Mouse (Mus musculus): ENCODE data around the gene Gimap9.
"Not testable (repeated sequence)": the region's sequence is repeated elsewhere in the genome, so short reads cannot be mapped to it uniquely, and the experiment has no call there.

The Gimap9 gene

DNA sequence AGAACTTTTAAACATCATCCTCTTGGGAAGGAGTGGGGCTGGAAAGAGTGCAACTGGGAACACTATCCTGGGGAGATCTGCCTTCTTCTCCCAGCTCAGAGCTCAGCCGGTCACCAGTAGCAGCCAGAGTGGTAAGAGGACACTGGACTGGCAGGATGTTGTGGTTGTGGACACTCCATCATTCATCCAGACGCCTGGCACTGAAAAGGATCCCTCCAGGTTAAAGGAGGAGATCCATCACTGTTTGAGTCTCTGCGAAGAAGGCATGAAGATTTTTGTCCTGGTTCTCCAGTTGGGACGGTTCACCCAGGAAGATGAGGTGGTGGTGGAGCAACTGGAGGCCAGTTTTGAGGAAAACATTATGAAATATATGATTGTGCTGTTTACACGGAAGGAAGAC lies 17.2 kb upstream of the Gimap9 start:
- CTCF ChIA-PET, result interaction anchor here (0.7 to 0.9 kb wide), 3 partner anchors 9 to 265 kb away, joined by 3 to 25 read pairs (median 12); no protein-coding TSS in a partner anchor

DNA sequence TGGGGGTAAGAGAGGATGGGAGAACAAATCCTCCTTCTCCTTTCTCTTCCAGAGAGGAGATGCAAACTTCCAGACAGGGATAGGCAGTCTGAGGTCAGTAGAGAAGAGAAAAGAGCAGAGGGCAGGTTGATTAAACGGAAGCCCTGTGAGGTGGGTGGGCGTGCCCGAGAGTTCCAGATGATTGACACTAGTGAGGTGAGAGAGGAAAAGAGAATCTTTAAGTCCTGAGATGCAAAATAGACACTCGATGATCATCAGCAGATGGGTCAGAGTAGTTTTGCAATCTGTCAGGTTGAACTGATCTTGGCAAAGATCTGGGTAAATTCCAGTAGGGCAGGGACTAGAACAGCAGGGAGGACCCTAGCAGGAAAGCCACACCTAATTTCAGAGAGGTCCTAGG lies 11.2 kb upstream of the Gimap9 start:
- CTCF ChIA-PET, result no interaction called here

DNA sequence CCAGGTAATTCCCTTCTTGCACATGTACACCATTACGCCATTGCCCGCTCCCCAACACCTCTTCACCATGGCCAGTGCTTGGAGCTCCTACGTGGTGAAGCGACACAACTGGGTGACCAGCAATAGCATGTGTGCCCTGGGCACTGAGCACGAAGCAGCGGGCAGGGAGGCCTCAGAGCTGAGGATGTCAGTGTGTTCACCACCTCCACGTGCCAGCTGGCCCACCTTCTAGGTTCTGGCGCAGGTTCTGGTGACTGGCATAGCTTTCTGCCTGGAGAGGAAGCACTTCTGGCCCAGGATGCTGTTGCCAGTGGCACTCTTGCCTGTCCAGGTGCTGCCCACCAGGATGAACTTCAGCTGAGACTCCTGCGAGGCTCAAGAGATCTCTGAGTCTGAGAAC lies 10.5 kb upstream of the Gimap9 start:
- CTCF ChIA-PET, result no interaction called here

DNA sequence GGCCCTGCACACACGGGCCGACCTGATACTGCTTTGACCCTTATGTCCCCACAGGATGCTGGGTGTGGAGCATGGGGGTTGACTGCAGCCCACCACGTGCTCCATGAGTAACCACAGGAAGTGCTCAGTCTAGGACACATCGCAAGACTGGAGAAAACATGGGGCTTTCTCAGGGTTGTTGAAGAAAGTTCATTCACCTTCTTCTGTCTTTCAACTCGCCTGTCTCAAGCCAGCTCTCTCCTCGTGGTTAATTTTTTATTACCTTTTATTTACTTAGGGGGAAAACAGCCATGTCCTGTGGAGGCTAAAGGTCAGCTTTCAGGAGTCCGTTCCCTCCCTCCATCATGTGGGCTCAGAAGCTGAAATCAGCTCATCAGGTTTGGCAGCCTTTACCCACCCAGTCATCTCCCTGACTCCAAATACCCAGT lies 9.8 kb upstream of the Gimap9 start:
- CTCF ChIA-PET, result interaction anchor here (0.7 to 0.8 kb wide), 3 partner anchors 16 to 50 kb away, joined by 3 to 7 read pairs (median 3); no protein-coding TSS in a partner anchor

DNA sequence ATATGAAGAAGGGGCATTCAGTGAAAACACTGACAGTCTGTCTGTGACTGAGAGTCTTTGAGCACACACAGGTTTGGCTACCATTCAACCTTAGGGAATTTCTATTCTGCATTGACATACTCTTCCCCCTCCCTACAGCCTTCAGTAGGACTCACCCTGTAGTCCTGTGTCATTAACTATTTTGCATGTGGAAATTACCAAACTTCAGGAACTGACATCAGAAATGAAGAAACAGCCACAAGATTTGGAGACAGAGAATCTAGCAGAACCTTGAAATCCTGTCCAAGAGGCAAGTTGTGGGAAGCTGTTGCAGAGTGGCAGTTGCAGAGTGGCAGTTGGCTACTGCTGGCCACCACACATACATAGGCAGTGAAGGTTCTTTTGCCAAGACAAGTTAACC lies 7.9 kb upstream of the Gimap9 start:
- CTCF ChIA-PET, result no interaction called here

DNA sequence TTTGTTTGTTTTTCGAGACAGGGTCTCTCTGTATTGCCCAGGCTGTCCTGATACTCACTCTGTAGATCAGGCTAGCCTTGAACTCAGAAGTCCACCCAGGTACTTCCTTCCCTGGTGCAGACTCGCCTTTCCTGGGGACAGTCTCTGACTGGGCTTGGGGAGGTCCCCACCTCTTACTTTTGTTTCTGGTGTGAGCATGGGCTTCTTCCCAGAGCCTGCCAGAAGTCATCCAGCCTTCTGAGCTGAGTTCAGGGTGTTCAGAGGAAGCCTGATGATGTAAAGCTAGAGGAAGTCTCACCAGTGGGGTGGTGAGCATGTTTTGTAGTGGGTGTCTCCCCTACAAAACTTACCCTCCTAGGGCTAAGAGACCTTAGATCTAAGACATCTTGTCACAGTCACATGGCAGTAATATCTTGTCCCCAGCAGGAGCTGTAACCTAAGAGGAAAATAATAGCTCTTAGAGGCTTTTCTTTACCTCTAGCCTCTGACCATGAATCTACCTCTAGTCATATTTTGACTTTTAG lies 6.4 kb upstream of the Gimap9 start:
- CTCF ChIA-PET, result interaction anchor here (0.7 kb wide), 1 partner anchor 18 kb away, joined by 3 read pairs; no protein-coding TSS in a partner anchor

DNA sequence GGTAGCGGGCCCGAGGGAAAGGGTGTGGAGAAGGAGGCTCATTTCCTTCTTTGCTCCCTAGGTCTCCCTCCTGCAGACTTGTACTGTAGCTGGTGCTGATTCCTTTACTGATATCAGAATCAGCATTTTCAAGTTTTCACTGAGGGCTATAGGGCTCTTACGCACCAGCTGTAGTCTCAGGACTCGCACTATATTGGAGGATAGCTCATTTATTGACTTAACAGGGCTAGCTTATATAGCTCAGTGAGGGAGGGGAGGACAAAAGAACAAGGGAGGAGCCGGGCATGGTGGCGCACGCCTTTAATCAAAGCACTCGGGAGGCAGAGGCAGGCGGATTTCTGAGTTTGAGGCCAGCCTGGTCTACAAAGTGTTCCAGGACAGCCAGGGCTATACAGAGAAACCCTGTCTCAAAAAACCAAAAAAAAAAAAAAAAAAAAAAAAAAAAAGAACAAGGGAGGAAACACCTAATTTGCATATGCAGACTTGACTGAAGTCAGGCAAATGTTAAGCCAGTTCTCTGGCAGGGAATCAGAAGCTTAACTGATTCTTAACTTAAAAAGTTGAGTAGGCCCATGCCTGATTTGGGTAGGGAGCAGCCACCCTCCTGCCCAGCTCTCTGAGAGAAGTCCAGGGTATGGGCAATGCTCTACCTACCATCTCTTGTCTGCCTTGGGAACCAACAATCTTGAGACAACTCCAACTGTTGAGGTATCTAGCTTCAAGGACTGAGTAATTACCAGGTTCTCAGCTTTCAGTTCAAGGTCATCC lies 1.5 kb upstream of the Gimap9 start:
- CTCF ChIA-PET, result interaction anchor here (0.6 to 1.7 kb wide), 6 partner anchors 18 to 319 kb away, joined by 3 to 6 read pairs (median 4); no protein-coding TSS in a partner anchor

DNA sequence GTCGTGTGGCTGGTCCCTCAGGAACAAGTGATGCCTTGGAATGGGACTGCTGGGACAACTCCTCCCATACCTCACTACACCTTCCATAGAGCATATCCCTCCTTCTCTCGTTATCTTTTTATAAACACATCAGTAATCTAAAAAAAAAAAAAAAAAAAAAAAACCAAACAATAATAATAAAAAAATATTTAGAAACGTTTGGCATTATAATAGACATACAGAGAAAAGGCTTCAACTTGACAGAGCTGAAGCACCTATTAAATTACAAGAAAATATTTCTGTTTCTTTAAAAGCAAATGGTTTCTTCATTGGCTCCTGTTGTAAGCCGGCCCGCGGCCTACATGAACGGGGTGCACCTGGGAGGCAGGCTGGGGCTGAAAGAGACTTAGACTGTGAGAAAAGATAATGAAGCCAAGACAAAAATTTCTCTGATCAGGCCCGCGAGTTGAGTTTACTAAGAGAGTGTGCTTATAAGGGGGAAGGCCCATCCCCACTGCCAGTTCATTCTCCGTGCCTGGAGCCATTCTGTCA lies 464 bp upstream of the Gimap9 start:
- CTCF ChIA-PET, result interaction anchor here (0.6 to 1.7 kb wide), 4 partner anchors 18 to 42 kb away, joined by 3 to 5 read pairs (median 4); no protein-coding TSS in a partner anchor

DNA sequence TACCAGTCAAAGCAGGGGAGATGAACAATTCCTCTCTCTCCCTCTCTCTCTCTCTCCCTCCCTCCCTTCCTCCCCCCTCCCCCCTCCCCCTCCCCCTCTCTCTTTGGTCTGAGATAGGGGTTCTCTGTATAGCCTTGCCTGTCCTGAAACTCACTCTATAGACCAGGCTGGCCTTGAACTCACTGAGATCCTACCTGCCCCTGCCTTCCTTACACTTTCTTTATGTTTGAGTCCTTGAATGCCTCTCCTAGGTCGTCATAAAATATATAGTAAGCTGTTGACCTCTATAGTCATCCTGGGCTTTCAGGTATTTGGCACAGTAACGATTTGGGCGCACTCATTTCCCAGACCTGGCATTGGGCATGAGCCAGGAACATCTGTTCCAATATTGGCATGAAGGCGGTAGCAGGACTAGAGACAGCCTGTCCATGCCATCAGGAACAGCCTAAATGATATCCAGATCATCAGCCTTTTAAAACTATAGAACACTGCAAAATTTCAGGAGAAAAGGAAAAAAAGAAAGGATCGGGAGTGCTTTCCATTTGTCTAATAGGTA lies 1.0 kb downstream of the Gimap9 start:
- CTCF ChIA-PET, result no interaction called here

DNA sequence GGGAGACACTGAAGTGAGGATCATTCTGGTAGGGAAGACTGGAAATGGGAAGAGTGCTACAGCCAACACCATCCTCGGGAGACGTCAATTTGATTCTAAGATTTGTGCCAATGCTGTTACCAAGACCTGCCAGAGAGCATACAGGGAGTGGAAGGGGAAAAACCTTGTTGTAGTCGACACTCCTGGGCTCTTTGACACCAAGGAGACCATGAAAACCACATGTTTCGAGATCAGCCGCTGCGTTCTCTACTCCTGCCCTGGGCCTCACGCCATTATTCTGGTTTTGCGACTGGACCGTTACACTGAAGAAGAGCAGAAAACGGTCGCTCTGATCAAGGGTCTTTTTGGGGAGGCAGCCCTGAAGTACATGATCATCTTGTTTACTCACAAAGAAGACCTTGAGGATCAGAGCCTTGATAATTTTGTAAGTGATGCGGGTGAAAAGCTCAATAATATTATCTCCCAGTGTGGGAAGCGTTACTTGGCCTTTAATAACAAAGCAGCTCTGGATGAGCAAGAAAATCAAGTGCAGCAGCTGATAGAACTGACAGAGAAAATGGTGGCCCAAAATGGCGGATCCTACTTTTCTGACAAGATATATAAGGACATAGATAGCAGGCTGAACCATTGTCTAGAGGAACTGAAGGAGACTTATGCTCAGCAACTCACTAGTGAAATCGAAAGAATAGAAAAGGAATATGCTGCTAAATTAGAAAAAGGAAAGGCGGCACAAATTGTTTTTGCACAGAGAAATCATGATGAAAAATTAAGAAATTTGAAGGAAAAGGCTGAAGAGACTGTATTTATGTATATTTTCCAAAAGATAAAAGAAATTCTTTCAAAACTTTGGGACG lies 1.8 kb downstream of the Gimap9 start:
- CTCF ChIA-PET, result no interaction called here

DNA sequence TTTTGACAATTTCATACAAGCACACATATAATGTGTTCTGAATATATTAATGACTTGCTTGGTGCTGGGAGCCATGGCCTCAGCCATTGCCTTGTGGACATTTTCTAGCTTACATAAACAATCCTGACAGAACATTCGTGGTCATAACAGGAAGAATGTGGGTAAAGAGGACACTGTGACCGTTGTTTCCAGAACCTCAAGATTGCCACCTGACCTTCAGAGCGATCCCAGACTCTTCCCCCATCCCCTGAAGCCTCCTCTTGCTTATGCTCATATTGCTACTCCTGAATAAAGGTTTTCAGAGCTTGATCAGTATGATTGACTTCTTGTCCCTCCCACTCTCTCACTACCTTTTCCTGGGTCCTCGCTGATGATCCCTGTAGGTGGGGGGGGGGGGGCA lies 2.5 kb downstream of the Gimap9 start:
- CTCF ChIA-PET, result interaction anchor here (0.7 to 0.9 kb wide), 2 partner anchors 20 to 21 kb away, joined by 4 to 25 read pairs; no protein-coding TSS in a partner anchor

DNA sequence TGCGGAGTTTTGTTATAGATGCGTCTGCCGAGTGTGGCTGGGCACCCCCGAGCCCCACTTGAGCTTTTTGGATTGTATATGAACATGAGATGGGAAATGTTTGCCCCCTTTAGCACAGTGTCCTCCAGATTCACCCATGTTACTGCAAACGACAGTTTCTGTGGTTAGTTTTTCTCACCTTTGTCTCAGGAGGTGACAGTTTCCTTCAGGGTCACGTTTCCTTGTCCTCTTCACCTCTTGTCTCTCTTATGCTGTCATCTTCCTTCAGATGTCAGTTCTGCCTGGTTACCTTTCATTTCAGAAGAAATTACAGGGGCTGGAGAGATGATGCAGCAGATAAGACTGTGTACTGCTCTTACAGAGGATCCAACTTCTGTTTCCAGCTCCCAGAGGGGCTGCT lies 3.8 kb downstream of the Gimap9 start:
- CTCF ChIA-PET, result interaction anchor here (1.7 kb wide), 1 partner anchor 10 kb away, joined by 5 read pairs; no protein-coding TSS in a partner anchor

DNA sequence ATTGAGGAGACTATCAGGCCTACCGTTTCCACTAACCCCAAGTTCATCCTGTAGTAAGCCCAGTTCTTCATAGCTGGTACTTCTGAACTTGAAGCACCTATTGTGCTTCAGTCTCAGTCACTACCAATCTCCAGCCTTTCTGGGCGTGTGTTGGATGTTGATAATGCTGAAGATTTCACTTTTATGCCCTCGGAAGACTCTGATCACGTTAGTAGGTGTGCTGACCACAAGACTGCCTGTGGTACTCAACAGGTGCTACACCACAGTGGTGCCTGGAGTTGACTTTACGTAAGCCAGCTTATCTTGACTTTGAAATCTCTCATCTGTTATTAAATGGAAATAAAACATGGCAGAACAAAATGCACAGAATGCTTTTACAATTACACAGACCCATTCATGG lies 4.5 kb downstream of the Gimap9 start:
- CTCF ChIA-PET, result interaction anchor here (0.6 to 1.7 kb wide), 2 partner anchors 9 to 80 kb away, joined by 4 to 5 read pairs; no protein-coding TSS in a partner anchor

DNA sequence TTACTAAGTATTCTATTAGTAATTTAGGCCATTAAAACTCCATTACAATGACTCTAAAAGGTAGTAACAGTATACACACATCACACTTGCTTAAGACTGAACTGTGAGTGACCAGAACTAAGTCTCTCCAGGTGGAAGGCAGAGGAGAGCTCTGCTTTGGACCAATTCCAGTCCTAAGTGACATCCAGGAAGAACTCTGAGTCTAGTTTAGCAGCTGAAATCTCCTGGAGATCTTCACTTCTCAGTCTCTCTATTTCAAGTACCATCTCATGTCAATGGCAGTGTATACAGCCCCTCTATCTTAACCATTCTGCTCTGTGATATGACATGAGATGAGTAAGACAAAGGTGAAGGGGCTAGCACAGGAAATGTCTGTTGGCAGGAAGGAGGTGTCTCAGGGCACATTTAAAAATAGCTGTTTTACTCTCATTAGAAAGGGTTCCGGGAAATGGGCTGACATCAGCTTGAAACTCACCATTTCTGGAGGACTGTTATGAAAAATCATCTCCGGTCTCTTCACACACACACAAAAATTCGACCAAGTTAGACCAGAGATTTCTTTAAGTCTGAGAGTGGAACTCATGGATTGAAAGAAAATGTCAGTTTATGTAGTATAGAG lies 5.7 kb downstream of the Gimap9 start:
- CTCF ChIA-PET, result no interaction called here

DNA sequence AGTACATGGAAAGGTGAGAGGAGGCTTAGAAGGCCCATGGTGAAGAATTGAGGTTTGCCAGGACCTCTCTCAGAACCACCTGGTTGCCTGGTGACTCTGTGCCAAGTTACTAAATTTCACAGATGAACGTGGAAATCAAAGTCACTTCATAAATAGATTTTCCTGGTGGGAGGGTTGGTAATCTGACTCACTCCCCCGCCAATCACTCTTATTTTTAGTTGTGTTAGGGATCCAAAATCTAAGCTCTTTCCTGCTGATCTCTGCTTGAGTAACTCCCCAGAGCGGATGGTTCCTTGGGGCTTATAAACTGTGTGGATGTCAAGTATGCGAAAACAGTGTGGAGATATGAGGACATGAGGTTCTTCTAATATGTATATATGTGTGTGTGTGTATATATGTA lies 6.3 kb downstream of the Gimap9 start:
- CTCF ChIA-PET, result interaction anchor here (0.7 kb wide), 1 partner anchor 16 kb away, joined by 3 read pairs; no protein-coding TSS in a partner anchor

DNA sequence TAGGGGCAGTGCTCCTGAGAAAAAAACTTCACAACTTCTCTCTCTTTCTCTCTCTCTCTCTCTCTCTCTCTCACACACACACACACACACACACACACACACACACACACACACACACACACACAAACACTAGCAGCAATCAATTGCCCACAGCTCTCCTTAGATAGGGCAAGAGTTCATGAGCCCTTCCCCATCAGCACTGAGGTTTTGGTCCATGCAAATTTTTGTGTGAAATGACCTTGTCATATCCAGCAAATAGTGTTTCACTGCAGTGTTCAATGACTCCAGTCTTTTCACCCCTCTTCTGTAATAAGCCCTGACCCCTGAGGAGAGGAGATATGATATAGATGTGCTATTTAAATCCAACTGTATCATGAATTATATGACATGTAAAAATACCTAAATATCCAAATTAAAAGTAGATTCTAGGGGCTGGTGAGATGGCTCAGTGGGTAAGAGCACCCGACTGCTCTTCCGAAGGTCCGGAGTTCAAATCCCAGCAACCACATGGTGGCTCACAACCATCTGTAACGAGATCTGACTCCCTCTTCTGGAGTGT lies 7.4 kb downstream of the Gimap9 start:
- CTCF ChIA-PET, result not testable (repeated sequence)

DNA sequence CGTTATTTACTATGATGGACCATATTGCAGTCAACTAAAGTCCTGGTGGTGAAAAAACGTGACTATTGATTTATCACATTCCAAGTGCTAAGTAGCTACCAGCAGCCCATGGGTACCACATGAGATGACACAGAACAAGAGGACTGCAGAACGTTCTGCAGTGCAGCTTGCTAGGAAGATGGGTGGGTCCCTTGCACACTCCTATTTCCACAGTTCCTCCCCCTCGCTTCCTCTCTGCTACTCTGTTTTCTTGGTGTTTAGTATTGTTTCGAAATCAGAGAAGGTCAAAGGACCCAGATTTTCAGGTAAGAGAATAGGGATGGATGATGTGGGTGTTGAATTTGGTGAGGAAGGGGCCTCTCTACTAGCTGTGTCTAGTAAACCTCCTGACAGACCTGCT lies 8.4 kb downstream of the Gimap9 start, which contains the start of gene Gimap4:
Gene Gimap4 (plus strand): TSS at position 231 of the 400 bp plus-strand sequence.
- CTCF ChIA-PET, result interaction anchor here (1.6 kb wide), 1 partner anchor 14 kb away, joined by 3 read pairs; no protein-coding TSS in a partner anchor

DNA sequence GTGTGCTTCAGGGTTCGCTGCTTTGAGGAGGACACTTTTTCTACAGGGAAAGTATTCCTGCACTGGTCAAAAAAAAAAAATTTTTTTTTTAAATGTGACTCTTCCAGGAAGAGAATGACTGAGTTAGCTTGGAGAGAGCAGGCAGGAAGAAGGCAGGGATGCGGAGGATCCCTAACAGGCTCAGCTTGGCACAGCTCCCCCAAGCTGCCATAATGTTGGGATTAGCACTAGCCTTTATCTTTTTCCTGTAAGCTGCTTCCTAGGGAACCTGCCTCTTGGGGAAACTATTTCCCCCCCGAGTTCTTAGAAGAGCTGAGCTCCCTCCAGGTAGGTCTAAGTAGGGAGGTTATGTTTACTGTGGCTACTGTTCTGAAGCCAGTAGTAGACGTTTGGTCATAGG lies 8.9 kb downstream of the Gimap9 start:
- CTCF ChIA-PET, result interaction anchor here (1.2 to 1.6 kb wide), 2 partner anchors 9 to 14 kb away, joined by 3 read pairs; no protein-coding TSS in a partner anchor

DNA sequence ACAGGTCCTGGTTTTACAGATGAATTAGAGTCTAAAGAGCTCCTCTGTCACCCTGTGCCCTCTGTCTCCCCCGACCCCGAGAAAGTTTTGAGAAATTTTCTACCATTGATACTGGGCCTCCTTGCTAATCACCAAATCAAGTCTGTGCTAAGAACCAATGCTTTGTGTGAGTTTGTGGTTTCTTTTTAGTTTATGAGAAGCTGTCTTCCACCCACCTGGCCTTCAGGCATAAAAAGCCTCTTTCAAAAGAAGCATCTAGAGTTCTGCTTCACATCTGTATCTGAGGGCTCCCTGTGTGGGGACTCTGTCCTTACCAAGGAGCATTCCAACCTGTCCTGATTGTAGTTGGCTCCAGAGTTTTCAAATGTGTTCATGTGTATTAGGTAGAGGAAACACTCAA lies 9.3 kb downstream of the Gimap9 start:
- CTCF ChIA-PET, result interaction anchor here (1.2 to 1.6 kb wide), 3 partner anchors 8 to 35 kb away, joined by 3 to 4 read pairs (median 3); no protein-coding TSS in a partner anchor

Measured in spleen, embryonic (tissue).